Mouse (Mus musculus): Measurements from ENCODE around the gene Fdx1l. TPM values are rescaled to one million over a fixed set of nuclear protein-coding genes. Genes with fewer than 3 reads are reported as not detected.
A peak's percentile ranks its signal among the peaks of the same experiment; 100 is the strongest.

Gene Fdx1l
- polyA plus RNA-seq, 1 experiment from 2014 or later: 65.7 TPM

DNA sequence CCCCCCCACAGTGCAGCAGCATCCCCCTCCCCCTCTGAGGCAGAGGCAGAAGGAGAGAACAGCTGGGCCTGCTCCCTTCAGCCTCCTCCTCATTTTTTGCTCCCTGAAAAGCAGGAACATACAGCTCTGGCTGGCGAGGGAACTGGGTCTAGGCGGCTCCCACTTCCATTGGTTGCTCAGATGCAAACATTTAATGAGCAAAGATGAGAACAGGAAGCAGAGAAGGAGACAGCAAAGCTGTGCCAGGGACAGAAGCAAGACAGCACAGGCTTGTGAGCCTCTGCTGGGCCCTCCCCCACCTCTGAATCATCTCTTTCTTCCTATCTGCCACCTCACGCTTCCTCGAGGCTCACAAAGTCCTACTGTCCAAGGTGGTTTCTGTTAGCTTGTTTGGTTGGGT is 32.1 kb downstream of the Fdx1l start:
- Histone ChIP-seq H3K27ac (ENCODE audit: low read length) (no peak overlapping the region), H3K9me3 (ENCODE audit: low read length) (no peaks in the 10 kb centered on the region), H3K4me3 (ENCODE audit: low read length) (no peak overlapping the region), H3K36me3 (ENCODE audit: insufficient read depth, low read length) (no peaks in the 10 kb centered on the region), H3K4me1 (ENCODE audit: insufficient read depth, low read length) (peaks cover 19% of the 10 kb centered on the region; the same call in 1 of the 2 replicates), H3K4me2 (replicated peaks; ENCODE audit: low read depth, low read length) (no peak overlapping the region), H3K9ac (replicated peaks; ENCODE audit: low read length) (no peak overlapping the region), H3K27me3 (ENCODE audit: insufficient read depth, low read length) (peaks cover 35% of the 10 kb centered on the region)
- WGBS: 40% methylated on average over 4 of the region's 4 CpGs
- peak; percentile 31; the same call in 1 of the 2 replicates for ATAC-seq (ENCODE audit: low FRiP score, low TSS enrichment)

DNA sequence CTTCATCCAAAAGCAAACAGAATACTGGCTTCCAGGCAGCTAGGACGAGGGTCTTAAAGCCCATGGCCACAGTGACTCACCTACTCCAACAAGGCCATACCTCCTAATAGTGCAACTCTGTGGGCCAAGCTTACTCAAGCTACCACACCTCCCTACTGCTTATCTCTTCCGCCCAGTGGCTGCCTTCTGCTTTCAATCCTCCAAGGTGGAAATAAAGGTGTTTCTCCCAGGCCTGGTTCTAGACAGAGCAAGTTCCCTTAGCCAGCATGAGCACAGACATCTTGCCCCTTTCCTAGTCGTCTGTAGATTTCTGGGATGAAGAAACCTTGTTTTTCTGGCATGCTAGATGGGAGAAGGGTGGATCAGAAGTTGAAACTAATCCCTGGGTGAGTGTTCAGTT is 33.6 kb downstream of the Fdx1l start:
- Histone ChIP-seq H3K4me1 (ENCODE audit: insufficient read depth, low read length) (peaks cover 29% of the 10 kb centered on the region; the same call in 1 of the 2 replicates), H3K9me3 (ENCODE audit: low read length) (no peaks in the 10 kb centered on the region), H3K27ac (ENCODE audit: low read length) (no peak overlapping the region), H3K36me3 (ENCODE audit: insufficient read depth, low read length) (no peaks in the 10 kb centered on the region), H3K27me3 (ENCODE audit: insufficient read depth, low read length) (peaks cover 50% of the 10 kb centered on the region), H3K9ac (replicated peaks; ENCODE audit: low read length) (no peak overlapping the region), H3K4me3 (ENCODE audit: low read length) (no peak overlapping the region), H3K4me2 (replicated peaks; ENCODE audit: low read depth, low read length) (no peak overlapping the region)
- no peak for ATAC-seq (ENCODE audit: low FRiP score, low TSS enrichment)
- WGBS: 79% methylated on average over 3 of the region's 3 CpGs

DNA sequence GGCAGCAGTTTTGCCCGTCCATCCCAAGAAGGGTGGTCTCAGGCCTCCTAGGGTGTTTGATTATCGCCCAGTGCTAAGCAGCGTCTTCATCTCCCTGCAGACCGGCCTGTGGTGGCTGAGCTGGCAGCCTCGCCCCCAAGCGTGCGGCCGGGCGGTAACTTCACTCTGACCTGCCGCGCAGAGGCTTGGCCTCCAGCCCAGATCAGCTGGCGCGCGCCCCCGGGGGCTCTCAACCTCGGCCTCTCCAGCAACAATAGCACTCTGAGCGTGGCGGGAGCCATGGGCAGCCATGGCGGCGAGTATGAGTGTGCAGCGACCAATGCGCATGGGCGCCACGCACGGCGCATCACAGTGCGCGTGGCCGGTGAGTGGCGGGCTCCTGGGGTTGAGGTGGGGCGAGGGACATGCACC is 35.9 kb downstream of the Fdx1l start:
- Histone ChIP-seq H3K4me1 (ENCODE audit: insufficient read depth, low read length) (peaks cover 44% of the 10 kb centered on the region), H3K9me3 (ENCODE audit: low read length) (no peaks in the 10 kb centered on the region), H3K36me3 (ENCODE audit: insufficient read depth, low read length) (no peaks in the 10 kb centered on the region), H3K27me3 (ENCODE audit: insufficient read depth, low read length) (peaks cover 68% of the 10 kb centered on the region), H3K27ac (ENCODE audit: low read length) (no peak overlapping the region), H3K4me2 (replicated peaks; ENCODE audit: low read depth, low read length) (peak overlapping the region; percentile 56), H3K4me3 (ENCODE audit: low read length) (peak overlapping the region; percentile 39), H3K9ac (replicated peaks; ENCODE audit: low read length) (peak overlapping the region; percentile 28; the same call in 1 of the 2 replicates)
- ATAC-seq (ENCODE audit: low FRiP score, low TSS enrichment): 0 out of 2 replicates have a peak, but pooled peaks have one; percentile 10
- 1% methylated on average over 31 of the region's 31 CpGs for WGBS

DNA sequence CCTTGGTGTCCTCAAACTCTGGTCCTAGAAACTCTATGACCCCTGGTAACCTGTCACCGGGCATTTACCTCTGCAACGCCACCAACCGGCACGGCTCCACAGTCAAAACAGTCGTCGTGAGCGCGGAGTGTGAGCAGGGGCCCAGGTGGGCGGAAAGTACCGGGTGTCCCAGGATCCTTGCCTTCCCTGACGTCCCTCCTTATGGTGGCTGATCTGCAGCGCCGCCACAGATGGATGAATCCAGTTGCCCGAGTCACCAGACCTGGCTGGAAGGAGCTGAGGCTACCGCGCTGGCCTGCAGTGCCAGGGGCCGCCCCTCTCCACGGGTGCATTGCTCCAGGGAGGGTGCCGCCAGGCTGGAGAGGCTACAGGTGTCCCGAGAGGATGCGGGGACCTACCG is 36.7 kb downstream of the Fdx1l start:
- H3K4me2 ChIP-seq (replicated peaks; ENCODE audit: low read depth, low read length): peak overlapping the region; percentile 56
- no peaks in the 10 kb centered on the region for H3K36me3 ChIP-seq (ENCODE audit: insufficient read depth, low read length)
- peaks cover 77% of the 10 kb centered on the region for H3K27me3 ChIP-seq (ENCODE audit: insufficient read depth, low read length)
- H3K9ac ChIP-seq (replicated peaks; ENCODE audit: low read length): no peak overlapping the region
- ATAC-seq (ENCODE audit: low FRiP score, low TSS enrichment): no peak
- no peak overlapping the region for H3K27ac ChIP-seq (ENCODE audit: low read length)
- no peaks in the 10 kb centered on the region for H3K9me3 ChIP-seq (ENCODE audit: low read length)
- peaks cover 53% of the 10 kb centered on the region for H3K4me1 ChIP-seq (ENCODE audit: insufficient read depth, low read length)
- WGBS: 1% methylated on average over 22 of the region's 22 CpGs
- peak overlapping the region; percentile 14 for H3K4me3 ChIP-seq (ENCODE audit: low read length)

DNA sequence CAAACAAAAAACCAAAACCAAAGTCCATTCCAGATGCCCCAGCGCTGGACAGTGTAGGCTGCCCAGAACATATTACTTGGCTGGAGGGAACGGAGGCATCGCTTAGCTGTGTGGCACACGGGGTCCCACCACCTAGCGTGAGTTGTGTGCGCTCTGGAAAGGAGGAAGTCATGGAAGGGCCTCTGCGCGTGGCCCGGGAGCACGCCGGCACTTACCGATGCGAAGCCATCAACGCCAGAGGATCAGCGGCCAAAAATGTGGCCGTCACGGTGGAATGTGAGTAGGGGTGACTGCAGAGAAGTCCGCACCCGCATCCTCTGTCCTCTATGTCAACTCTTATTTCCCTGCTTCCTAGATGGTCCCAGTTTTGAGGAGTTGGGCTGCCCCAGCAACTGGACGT is 37.3 kb downstream of the Fdx1l start:
- no peak for ATAC-seq (ENCODE audit: low FRiP score, low TSS enrichment)
- 9% methylated on average over 20 of the region's 20 CpGs for WGBS

DNA sequence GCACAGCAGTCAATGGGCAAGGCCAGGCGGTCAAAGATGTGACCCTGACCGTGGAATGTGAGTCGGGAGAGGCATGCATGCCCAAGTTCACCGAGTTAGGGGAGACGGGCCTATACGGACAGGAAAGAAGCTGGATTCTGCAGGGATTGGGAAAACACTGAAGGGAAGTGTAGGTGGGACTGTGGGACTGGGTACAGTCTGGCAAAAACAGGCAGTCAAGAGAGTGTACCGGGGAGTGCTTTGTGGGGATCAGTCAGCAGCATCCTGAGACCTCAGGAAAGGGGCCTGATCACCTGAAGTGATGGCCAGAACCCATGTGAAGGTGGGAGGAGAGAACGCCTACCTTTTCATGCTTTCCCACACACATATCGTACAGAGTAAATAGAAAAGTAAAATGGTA is 37.8 kb downstream of the Fdx1l start:
- H3K27ac ChIP-seq (ENCODE audit: low read length): no peak overlapping the region
- no peaks in the 10 kb centered on the region for H3K36me3 ChIP-seq (ENCODE audit: insufficient read depth, low read length)
- WGBS: 27% methylated on average over 9 of the region's 9 CpGs
- no peaks in the 10 kb centered on the region for H3K9me3 ChIP-seq (ENCODE audit: low read length)
- peaks cover 77% of the 10 kb centered on the region for H3K27me3 ChIP-seq (ENCODE audit: insufficient read depth, low read length)
- no peak for ATAC-seq (ENCODE audit: low FRiP score, low TSS enrichment)
- peaks cover 55% of the 10 kb centered on the region for H3K4me1 ChIP-seq (ENCODE audit: insufficient read depth, low read length)
- H3K9ac ChIP-seq (replicated peaks; ENCODE audit: low read length): no peak overlapping the region
- H3K4me3 ChIP-seq (ENCODE audit: low read length): no peak overlapping the region
- no peak overlapping the region for H3K4me2 ChIP-seq (replicated peaks; ENCODE audit: low read depth, low read length)

More for the DNA sequence above, 37.3 kb downstream of the Fdx1l start:
- peaks cover 77% of the 10 kb centered on the region for H3K27me3 ChIP-seq (ENCODE audit: insufficient read depth, low read length)
- H3K9ac ChIP-seq (replicated peaks; ENCODE audit: low read length): no peak overlapping the region
- no peaks in the 10 kb centered on the region for H3K9me3 ChIP-seq (ENCODE audit: low read length)
- peak overlapping the region; percentile 14; the same call in 1 of the 2 replicates for H3K4me3 ChIP-seq (ENCODE audit: low read length)
- no peak overlapping the region for H3K27ac ChIP-seq (ENCODE audit: low read length)
- H3K36me3 ChIP-seq (ENCODE audit: insufficient read depth, low read length): no peaks in the 10 kb centered on the region
- H3K4me1 ChIP-seq (ENCODE audit: insufficient read depth, low read length): peaks cover 57% of the 10 kb centered on the region
- peak overlapping the region; percentile 56; the same call in 1 of the 2 replicates for H3K4me2 ChIP-seq (replicated peaks; ENCODE audit: low read depth, low read length)

DNA sequence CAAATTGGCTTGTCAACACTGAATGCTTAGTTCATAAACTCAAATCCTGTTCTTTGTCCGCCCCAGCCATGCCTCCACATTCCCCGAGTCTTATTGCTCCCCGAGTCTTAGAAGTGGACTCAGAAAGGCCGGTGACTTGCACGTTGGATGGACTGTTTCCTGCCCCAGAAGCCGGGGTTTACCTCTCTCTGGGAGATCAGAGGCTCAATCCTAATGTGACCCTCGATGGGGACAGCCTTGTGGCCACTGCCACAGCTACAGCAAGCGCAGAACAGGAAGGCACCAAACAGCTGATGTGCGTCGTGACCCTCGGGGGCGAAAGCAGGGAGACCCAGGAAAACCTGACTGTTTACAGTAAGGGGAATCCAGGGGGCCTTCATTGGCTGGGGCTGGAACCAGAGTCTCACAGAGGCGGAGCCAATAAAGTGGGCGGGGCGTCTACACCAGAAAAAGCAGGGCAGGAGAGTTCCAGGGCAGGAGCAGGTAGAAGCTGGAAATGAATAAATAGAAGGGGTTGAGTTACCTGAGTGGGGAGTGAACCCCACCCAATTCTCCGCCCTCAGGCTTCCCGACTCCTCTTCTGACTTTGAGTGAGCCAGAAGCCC is 38.8 kb downstream of the Fdx1l start:
- no peak for ATAC-seq (ENCODE audit: low FRiP score, low TSS enrichment)
- no peaks in the 10 kb centered on the region for H3K9me3 ChIP-seq (ENCODE audit: low read length)
- H3K27me3 ChIP-seq (ENCODE audit: insufficient read depth, low read length): peaks cover 76% of the 10 kb centered on the region
- no peak overlapping the region for H3K9ac ChIP-seq (replicated peaks; ENCODE audit: low read length)
- no peak overlapping the region for H3K27ac ChIP-seq (ENCODE audit: low read length)
- 6% methylated on average over 17 of the region's 17 CpGs for WGBS
- H3K4me2 ChIP-seq (replicated peaks; ENCODE audit: low read depth, low read length): no peak overlapping the region
- H3K4me3 ChIP-seq (ENCODE audit: low read length): 0 out of 2 replicates have a peak overlapping the region, but pooled peaks have one; percentile 4
- peaks cover 65% of the 10 kb centered on the region for H3K4me1 ChIP-seq (ENCODE audit: insufficient read depth, low read length)
- H3K36me3 ChIP-seq (ENCODE audit: insufficient read depth, low read length): no peaks in the 10 kb centered on the region

DNA sequence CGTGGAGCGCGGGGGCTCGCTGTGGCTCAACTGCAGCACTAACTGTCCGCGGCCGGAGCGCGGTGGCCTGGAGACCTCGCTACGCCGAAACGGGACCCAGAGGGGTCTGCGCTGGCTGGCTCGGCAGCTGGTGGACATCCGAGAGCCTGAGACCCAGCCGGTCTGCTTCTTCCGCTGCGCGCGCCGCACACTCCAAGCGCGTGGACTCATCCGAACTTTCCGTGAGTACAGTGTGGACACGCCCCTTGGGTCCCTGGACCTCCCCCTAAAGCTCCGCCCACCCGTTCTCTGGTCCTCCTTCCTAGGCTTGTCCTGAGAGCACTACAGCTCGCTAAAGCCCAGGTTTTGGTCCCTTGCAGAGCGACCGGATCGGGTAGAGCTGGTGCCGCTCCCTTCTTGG is 40.3 kb downstream of the Fdx1l start:
- H3K36me3 ChIP-seq (ENCODE audit: insufficient read depth, low read length): no peaks in the 10 kb centered on the region
- H3K4me3 ChIP-seq (ENCODE audit: low read length): peak overlapping the region; percentile 60
- H3K9me3 ChIP-seq (ENCODE audit: low read length): no peaks in the 10 kb centered on the region
- peaks cover 67% of the 10 kb centered on the region for H3K4me1 ChIP-seq (ENCODE audit: insufficient read depth, low read length)
- no peak overlapping the region for H3K27ac ChIP-seq (ENCODE audit: low read length)
- peaks cover 64% of the 10 kb centered on the region for H3K27me3 ChIP-seq (ENCODE audit: insufficient read depth, low read length)
- peak; percentile 74 for ATAC-seq (ENCODE audit: low FRiP score, low TSS enrichment)
- peak overlapping the region; percentile 54 for H3K9ac ChIP-seq (replicated peaks; ENCODE audit: low read length)
- peak overlapping the region; percentile 90 for H3K4me2 ChIP-seq (replicated peaks; ENCODE audit: low read depth, low read length)
- under 1% methylated on average over 34 of the region's 34 CpGs for WGBS

DNA sequence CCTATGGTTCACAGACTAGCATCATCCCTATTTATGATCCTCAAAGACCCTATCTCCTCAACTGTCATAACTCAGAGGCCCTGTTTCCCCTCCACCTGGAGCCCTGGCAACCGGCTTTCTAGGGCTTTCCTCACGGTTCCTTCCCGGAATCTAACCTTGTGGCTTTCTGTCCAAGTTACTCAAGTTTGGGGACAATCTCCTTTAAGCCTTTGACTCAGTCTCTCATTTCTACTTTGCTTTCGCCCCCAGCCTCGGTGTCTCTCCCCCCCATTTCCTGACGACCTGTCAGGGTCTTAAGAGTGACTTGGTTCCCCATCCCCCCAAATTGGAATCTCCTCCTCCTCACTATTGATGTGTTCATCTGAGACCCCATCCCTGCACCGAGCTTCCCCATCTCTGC is 40.9 kb downstream of the Fdx1l start:
- H3K4me2 ChIP-seq (replicated peaks; ENCODE audit: low read depth, low read length): peak overlapping the region; percentile 90
- peak overlapping the region; percentile 60 for H3K4me3 ChIP-seq (ENCODE audit: low read length)
- H3K27me3 ChIP-seq (ENCODE audit: insufficient read depth, low read length): peaks cover 58% of the 10 kb centered on the region
- H3K36me3 ChIP-seq (ENCODE audit: insufficient read depth, low read length): no peaks in the 10 kb centered on the region
- H3K27ac ChIP-seq (ENCODE audit: low read length): no peak overlapping the region
- peaks cover 62% of the 10 kb centered on the region for H3K4me1 ChIP-seq (ENCODE audit: insufficient read depth, low read length)
- no peaks in the 10 kb centered on the region for H3K9me3 ChIP-seq (ENCODE audit: low read length)
- 0 out of 2 replicates have a peak overlapping the region, but pooled peaks have one; percentile 48 for H3K9ac ChIP-seq (replicated peaks; ENCODE audit: low read length)
- 4% methylated on average over 7 of the region's 7 CpGs for WGBS
- no peak for ATAC-seq (ENCODE audit: low FRiP score, low TSS enrichment)

DNA sequence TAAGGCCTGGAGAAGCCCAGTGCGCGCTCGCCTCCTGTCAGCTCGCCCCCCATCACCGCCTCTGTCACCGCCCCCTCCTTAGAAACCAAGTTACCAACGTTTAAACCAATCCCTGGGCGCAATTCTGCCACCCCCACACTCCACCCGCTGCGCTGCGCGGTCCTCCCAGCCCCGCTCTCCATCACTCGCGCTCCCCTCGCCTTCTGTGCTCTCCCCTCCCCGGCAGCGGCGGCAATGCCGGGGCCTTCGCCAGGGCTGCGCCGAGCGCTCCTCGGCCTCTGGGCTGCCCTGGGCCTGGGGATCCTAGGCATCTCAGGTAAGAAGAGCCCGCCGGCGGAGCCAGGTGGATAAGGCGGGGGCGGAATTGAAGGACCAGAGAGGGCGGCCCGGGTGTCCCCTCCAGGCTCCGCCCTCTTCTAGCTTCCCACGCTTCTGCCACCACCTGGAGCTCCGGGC is 41.5 kb downstream of the Fdx1l start, which contains the start of gene Icam5:
TSS of gene Icam5 (plus strand) at position 178 of the 456 bp plus-strand sequence.
- Histone ChIP-seq H3K9me3 (ENCODE audit: low read length) (no peaks in the 10 kb centered on the region), H3K4me3 (ENCODE audit: low read length) (peak within 1 kb of the TSS; percentile 60), H3K36me3 (ENCODE audit: insufficient read depth, low read length) (no peaks in the 10 kb centered on the region), H3K4me1 (ENCODE audit: insufficient read depth, low read length) (peaks cover 56% of the 10 kb centered on the region), H3K27me3 (ENCODE audit: insufficient read depth, low read length) (peaks cover 52% of the 10 kb centered on the region), H3K4me2 (replicated peaks; ENCODE audit: low read depth, low read length) (peak within 1 kb of the TSS; percentile 90), H3K9ac (replicated peaks; ENCODE audit: low read length) (peak within 1 kb of the TSS; percentile 54), H3K27ac (ENCODE audit: low read length) (no peak within 1 kb of the TSS)
- WGBS: 1% methylated on average over 35 of the region's 35 CpGs
- no peak; the same call in 1 of the 2 replicates for ATAC-seq (ENCODE audit: low FRiP score, low TSS enrichment)
